Mouse (Mus musculus): ENCODE results near the gene Plekha6.

The Plekha6 gene

GRCm38 (mm10) chr1:133245690-133246619 lies 81.9 kb downstream of the Plekha6 start:
- peak; percentile 86 to 87 for DNase-seq

- DNase-seq, result peak in 1 of 2 experiments; percentile 26
Measured at GRCm38 (mm10) chr1:133247189-133247588, 83.2 kb downstream of the Plekha6 start.

DNA sequence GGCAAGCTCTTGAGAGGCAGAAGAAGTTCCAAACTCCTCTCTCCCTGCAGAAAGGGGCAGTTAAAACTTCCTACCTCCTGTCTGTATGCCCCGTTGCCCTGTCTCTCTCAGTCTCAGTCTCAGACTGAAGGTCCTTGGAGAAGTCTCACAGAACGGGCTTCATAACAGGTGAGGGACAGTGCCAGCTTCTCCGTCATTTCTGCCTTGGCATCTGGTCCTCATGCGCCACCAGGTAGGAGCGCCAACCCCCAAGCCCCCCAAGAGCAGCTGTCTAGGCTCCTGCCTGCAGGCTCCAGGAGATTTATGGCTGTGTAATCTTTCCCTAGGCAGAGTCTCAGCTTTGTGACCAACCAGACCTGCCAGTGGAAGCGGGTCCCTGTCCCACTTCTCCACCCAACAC lies 86.8 kb downstream of the Plekha6 start:
- DNase-seq, result no peak

GRCm38 (mm10) chr1:133251625-133252034 lies 87.6 kb downstream of the Plekha6 start:
- peak; percentile 83 to 94 for DNase-seq

- DNase-seq, result no peak
Measured at GRCm38 (mm10) chr1:133252251-133252650, 88.2 kb downstream of the Plekha6 start.

DNA sequence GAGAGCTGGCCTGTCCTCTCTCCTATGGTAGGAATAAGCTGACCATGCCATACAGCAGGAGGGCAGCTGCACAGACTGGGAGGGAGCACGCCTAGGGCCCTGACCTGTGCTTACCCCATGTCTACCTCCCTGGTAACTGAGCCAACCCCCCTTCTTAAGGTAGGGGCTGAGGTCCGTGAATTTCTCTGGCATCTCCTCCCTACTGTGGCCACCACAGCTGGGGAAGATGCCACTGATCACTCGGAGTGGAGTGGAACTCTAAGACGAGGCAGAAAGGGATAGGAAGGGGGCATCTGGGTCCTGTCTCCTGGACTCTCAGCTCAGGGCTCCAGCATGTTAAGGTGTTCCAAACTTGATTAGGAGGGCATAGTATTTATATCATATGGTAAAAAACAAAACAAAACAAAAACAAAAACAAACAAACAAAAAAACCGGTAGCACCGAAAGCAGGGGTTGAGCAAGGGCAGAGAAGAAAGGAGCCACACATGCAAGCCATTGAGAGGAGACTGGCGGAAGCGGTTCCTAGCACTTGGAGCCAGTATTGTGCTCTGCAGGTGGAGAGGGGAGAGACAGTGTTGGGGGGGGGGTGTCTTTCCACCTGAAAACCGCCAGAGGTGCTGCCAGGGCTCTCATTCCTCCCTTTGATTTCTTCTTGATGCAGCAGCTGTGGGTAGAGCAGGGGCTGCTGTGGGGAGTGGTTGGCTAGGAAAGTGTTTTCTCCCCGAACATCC lies 89.0 kb downstream of the Plekha6 start:
- DNase-seq, result no peak

GRCm38 (mm10) chr1:133253532-133253866 lies 89.5 kb downstream of the Plekha6 start:
- DNase-seq, result no peak

DNA sequence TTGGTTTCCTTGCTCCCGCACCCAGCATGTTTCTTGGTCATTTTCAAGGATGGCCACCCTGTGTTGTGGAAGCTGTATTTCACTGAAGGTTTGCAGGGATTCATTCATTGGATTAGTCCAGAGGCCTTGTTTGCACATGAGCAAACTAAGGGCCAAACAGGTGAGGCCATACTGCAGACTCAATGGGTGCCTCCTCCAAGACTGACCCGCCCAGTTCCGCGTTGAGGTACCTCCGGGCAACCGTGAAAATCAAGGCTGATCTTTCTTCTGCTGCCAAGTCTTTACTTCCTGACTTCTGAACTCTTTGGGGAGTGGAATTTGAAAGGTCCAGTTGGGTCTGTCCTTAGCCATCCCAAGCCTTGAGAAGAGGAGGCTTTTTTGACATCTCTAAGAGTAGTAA lies 90.2 kb downstream of the Plekha6 start:
- DNase-seq, result peak; percentile 64 to 70

DNA sequence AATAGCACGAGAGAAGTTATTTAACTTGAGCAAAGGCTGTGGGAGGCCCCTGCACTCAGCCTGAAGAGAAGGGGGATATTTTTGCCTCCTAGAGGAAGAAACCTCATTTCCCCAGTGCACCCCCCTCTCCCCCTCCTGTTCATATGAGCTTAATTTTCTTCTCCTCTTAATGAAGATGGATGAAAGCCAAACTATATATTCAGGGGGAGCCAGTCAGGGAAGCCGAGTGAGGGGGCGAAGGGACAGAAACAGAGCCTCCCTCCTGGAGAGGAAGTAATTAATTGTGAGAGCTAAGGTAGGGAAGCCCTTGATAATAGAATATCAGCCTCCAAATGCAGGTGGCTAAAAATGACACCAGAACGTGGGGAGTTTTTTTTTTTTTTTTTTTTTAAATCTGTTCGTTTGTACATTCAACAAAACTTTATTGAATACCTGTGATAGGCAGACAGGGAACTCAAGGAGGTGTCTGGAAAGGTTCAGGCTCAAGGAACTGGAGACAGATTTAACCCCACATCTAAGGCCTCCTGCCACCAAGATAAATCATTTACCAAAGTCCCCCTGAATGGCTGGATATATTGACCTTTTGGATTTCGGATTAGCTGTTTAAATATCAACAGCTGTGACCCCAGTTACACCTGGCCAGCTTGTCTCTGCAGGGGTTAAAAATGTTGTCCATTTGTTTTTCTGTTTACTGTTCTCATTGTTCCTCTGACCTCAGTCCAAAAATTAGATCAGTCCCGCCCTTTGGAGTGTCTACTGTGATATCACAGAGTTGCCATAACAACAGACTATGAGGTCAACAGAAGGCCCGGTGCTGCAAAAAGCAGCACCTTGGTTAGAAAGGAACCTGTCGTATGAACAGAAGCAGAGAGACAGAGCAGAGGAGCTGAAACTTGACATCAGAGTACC lies 91.1 kb downstream of the Plekha6 start:
- peak in 1 of 2 experiments; percentile 80 for DNase-seq

DNA sequence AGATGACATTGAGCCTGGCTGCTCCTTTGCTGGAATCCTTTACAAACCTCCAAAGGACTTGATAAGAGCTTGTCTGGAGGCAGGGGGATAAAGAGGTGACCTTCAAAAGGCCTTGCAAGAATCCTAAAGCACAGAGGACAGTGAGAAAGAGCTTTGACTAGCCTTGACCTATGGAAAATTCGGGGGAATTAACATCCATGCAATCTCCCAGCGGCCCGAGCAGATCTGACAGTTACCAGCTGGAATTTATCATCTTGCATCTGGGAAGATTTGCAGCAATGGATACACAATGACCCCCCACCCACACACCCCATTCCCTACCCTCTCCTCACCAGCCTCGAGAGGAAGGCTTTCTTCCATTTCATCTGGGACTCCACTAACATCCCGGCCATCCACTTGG lies 91.8 kb downstream of the Plekha6 start:
- DNase-seq, result no peak

DNA sequence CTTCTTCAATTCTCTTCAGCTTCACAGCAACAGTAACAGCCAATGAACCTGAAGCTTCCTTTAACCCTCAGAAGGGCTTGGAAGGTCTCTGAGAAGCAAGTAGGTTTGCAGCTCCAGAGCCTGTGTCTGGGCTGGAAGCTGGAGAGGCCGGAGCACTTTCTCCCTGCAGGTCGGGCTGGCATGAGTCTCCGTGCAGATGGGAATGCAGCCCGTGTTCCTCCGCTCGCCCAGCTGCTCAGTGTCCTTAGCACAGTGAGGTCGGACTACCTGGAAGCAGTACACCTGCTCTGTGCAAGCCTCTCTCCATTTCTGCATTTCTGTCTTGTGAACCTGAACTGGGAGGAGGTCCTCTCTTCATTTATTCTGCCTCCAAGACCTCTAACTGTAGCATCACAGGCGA lies 92.3 kb downstream of the Plekha6 start:
- no peak for DNase-seq

DNA sequence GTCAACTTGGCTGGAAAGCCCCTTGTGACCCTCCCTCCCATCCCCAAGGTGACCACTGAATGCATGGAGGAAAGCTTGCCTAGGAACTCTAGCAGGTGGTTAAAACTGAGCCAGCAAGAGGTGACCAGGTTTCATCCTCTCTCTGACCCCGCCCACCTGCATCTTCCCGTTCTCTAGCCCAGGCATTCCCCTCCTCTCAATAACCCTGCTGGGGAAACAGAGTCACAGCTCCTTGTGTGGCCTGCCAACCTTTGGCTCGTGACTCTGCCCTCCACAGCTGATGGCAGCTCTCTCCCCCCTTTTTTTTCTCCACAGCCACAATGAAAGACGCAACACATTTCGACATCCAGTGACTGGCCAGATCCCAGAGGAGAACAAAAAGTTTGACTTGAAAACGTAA lies 94.7 kb downstream of the Plekha6 start:
- no peak for DNase-seq

DNA sequence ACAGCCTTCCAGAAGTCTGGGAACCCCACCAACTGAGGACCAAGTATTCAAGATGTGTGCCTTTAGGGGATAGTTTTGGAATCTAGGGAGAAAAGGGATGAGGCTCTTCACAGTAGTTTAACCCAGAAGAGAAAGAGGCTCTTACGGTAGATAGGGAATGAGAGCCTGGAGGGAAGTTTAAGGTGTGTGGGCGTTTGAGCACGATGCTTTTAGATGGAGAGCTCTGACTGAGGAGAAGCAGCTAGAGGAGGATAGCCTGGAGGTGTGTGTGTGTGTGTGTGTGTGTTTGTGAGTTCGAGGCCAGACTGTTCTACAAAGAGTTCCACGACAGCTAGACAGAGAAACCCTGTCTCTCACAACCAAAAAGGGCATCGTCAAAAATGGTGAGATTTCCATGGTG lies 98.6 kb downstream of the Plekha6 start:
- no peak for DNase-seq

DNA sequence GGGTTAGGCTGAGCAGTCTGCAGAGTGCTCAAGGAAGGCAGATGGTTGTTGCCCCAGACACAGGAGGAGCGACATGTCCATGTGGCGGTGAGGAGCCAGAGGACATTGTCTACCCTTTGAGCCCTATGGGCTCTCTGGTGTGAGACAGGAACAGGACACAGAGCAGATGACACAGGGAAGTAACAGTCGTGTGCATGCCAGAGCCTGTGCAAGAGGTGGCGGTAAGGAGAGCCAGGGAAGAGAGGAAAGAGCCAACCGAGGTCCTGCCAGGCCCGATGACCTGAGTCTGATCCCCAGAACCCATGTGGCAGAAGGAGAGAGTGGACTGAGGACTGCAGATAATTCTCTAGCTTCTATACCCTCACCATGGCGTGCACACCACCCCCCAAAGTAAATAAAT lies 99.1 kb downstream of the Plekha6 start:
- no peak for DNase-seq

DNA sequence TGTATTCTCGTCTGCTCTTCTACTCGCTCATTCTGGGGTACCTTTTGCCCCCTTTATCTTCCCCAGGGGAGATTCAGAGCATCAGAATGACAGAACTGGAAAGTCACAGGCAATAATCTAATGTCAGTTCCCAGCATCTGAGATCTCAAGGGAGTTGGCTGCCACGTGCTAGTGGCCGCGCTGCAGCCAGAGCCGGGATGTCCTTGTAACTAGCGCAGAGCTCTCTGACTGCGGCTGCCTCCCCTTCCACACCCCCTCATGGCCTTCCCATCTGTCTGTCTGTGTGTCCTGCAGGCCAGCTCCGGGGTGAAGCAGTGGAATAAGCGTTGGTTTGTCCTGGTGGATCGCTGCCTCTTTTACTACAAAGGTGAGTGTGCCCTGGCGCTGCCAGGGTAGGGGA lies 100.4 kb downstream of the Plekha6 start:
- DNase-seq, result peak in 1 of 2 experiments; percentile 40

GRCm38 (mm10) chr1:133265114-133265766 lies 101.2 kb downstream of the Plekha6 start:
- peak; percentile 79 to 87 for DNase-seq

- DNase-seq, result no peak
Measured at GRCm38 (mm10) chr1:133267094-133267493, 103.1 kb downstream of the Plekha6 start.

GRCm38 (mm10) chr1:133267813-133268492 lies 103.9 kb downstream of the Plekha6 start:
- no peak for DNase-seq

- DNase-seq, result no peak
Measured at GRCm38 (mm10) chr1:133268503-133268902, 104.5 kb downstream of the Plekha6 start.

DNA sequence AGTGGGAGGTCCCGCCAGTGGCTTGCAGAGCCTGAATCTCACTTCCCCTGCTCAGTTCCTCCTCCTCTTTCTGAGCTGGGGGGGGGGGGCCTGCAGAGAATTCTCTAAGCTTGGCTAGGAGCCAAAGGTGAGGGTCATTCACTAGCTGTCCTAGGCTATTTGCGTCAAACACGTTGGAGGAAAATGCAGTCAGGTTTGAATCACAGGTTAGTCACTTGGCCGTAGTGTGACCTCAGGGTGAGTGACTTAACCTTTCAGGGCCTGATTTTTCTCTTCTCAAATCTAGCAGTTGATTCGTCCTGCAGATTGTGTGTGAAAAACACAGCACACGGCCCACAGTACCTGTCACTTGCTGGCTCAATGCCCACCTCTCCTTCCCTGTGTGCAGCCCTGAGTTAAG lies 106.3 kb downstream of the Plekha6 start:
- no peak for DNase-seq

DNA sequence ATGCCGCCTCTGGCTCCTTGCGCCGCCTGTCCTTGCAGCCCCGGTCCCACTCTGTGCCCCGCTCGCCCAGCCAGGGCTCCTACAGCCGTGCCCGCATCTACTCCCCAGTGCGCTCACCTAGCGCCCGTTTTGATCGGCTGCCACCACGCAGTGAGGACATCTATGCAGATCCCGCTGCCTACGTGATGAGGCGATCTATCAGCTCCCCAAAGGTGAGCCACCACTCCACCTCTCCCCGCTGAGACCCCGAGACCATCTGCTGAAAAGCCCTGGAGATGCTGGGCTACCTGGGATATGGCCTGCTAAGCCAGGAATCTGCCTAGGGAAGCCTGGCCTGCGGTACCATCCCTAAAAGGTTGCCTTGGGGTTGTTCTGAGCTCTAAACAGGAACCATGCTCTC lies 110.2 kb downstream of the Plekha6 start:
- no peak for DNase-seq

DNA sequence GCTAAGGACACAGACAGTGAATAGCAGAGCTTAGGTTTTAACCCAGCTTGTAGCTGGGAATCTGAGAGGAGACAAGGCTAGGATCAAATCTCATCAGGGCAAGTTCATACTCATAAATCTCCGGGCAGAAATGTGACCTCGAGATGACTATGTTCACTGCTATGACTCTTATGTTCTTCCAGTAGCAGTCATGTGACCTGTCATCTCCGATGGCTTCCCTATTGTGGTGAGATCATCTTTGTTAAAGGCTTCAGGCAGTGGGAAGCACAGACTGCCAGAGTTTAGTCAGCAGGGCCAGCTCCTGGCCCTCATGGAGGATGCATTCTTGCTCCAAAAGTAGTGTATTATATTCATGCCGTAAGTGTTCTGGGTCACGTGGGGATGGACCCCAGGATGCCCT lies 113.0 kb downstream of the Plekha6 start:
- no peak for DNase-seq
